Mouse (Mus musculus) forebrain, postnatal 0 days (tissue): ENCODE results near the gene Susd4. TPM values are rescaled to one million over a fixed set of nuclear protein-coding genes. Genes with fewer than 3 reads are reported as not detected.

ENCODE experiments used
- ATAC-seq: fragments of 200-750 bp; cut with Nextera tagmentation; 2 replicates; pipeline ENCODE4 v1.8.0; 2017; ENCODE audit warnings: mild to moderate bottlenecking, moderate library complexity
- DNase-seq: peaks from one replicate; pipeline ENCODE4 v3.0.0-alpha.2; 2015
- H3K27ac ChIP-seq: fragments of 300-500 bp; sonication (generic); 2 replicates; pipeline ENCODE4 v1.5.1; 2014; ENCODE audit warnings: low read depth, mild to moderate bottlenecking, antibody characterized with exemption, low read length, moderate library complexity, mixed read lengths
- H3K27me3 ChIP-seq: fragments of 300-500 bp; sonication (generic); 2 replicates; pipeline ENCODE4 v1.6.1; 2014; ENCODE audit warnings: mild to moderate bottlenecking, low read length, mixed read lengths; ENCODE audit not compliant: insufficient read depth
- H3K36me3 ChIP-seq: fragments of 300-500 bp; sonication (generic); 2 replicates; pipeline ENCODE4 v1.6.1; 2014; ENCODE audit warnings: mild to moderate bottlenecking, moderate library complexity; ENCODE audit not compliant: insufficient read depth
- H3K4me1 ChIP-seq: fragments of 300-500 bp; sonication (generic); 2 replicates; pipeline ENCODE4 v1.6.1; 2014; ENCODE audit warnings: antibody characterized with exemption; ENCODE audit not compliant: insufficient read depth
- H3K4me2 ChIP-seq: fragments of 300-500 bp; sonication (generic); 2 replicates; pipeline ENCODE4 v1.6.1; 2014; ENCODE audit warnings: low read depth, mild to moderate bottlenecking, moderate library complexity
- H3K4me3 ChIP-seq: fragments of 300-500 bp; sonication (generic); 2 replicates; pipeline ENCODE4 v1.5.1; 2014; ENCODE audit warnings: low read depth, low read length, mixed read lengths
- H3K9ac ChIP-seq: fragments of 300-500 bp; sonication (generic); 2 replicates; pipeline ENCODE4 v1.6.1; 2014; ENCODE audit warnings: mild to moderate bottlenecking
- H3K9me3 ChIP-seq: fragments of 300-500 bp; sonication (generic); 2 replicates; pipeline ENCODE4 v1.6.1; 2016; ENCODE audit warnings: low read length
- CTCF ChIP-seq: sonication (generic); IDR thresholded peaks from 2 replicates; pipeline ENCODE4 v1.5.1; 2016; ENCODE audit warnings: antibody characterized with exemption, control low read depth, low read depth
- WGBS: fragments of 180-500 bp; shearing (Covaris S2); extraction: QIAGEN DNeasy Blood & Tissue Kit; methylation state at CpG from one replicate; pipeline ENCODE4 v1.1.7; 2014; 5-methylcytosine and 5-hydroxymethylcytosine counted together
- polyA plus RNA-seq: library from polyadenylated mRNA; unstranded; fragments of >200 nt; fragmentation: Nextera tagmentation; extraction: Ambion mirVana; gene quantifications from 2 replicates; pipeline ENCODE4 v1.2.1, GENCODE M21; 2015
- total RNA-seq: library from RNA; depleted of rRNA; stranded (reverse); fragments of >200 nt; gene quantifications from 2 replicates; pipeline ENCODE4 v1.2.3, GENCODE M21; 2014

Susd4 gene
- total and polyA plus RNA-seq, 2 experiments from 2014 or later, result 55.4 to 65.4 TPM

GRCm38 (mm10) chr1:182909596-182909995 is 145.9 kb downstream of the Susd4 start:
- no peak for TF ChIP-seq CTCF
- no peak overlapping the region for H3K4me3 ChIP-seq
- H3K4me1 ChIP-seq, result 0 out of 2 replicates have a peak, but pooled peaks cover 3% of the 10 kb centered on the region
- no peaks in the 10 kb centered on the region for H3K9me3 ChIP-seq
- no peaks in the 10 kb centered on the region for H3K36me3 ChIP-seq
- no peak for DNase-seq
- H3K4me2 ChIP-seq, result no peak overlapping the region
- 81% methylated on average over 5 of the region's 5 CpGs for WGBS
- H3K27ac ChIP-seq, result no peak overlapping the region
- no peak overlapping the region for H3K9ac ChIP-seq
- no peaks in the 10 kb centered on the region for H3K27me3 ChIP-seq
- ATAC-seq, result no peak

- TF ChIP-seq CTCF, result no peak
- no peak overlapping the region for H3K4me2 ChIP-seq
- ATAC-seq (no peak), DNase-seq (no peak)
- no peak overlapping the region for H3K9ac ChIP-seq
- no peaks in the 10 kb centered on the region for H3K36me3 ChIP-seq
- 43% methylated on average over 2 of the region's 2 CpGs for WGBS
- H3K9me3 ChIP-seq, result no peaks in the 10 kb centered on the region
- no peak overlapping the region for H3K4me3 ChIP-seq
- 0 out of 2 replicates have a peak, but pooled peaks cover 3% of the 10 kb centered on the region for H3K4me1 ChIP-seq
- no peaks in the 10 kb centered on the region for H3K27me3 ChIP-seq
- no peak overlapping the region for H3K27ac ChIP-seq
These were observed 148.9 kb downstream of the Susd4 start for GRCm38 (mm10) chr1:182912591-182912990.

- Histone ChIP-seq H3K4me2 (no peak overlapping the region), H3K4me1 (0 out of 2 replicates have a peak, but pooled peaks cover 5% of the 10 kb centered on the region), H3K27me3 (no peaks in the 10 kb centered on the region), H3K4me3 (no peak overlapping the region), H3K9ac (no peak overlapping the region), H3K36me3 (no peaks in the 10 kb centered on the region), H3K27ac (no peak overlapping the region), H3K9me3 (no peaks in the 10 kb centered on the region)
- 87% methylated on average over 4 of the region's 4 CpGs for WGBS
- DNase-seq, result no peak
- TF ChIP-seq CTCF, result no peak
- no peak for ATAC-seq
These were observed 150.7 kb downstream of the Susd4 start for GRCm38 (mm10) chr1:182914121-182914908.

GRCm38 (mm10) chr1:182916166-182916565 is 152.5 kb downstream of the Susd4 start:
- no peak for DNase-seq
- Histone ChIP-seq H3K4me3 (no peak overlapping the region), H3K4me2 (no peak overlapping the region), H3K9ac (no peak overlapping the region), H3K4me1 (0 out of 2 replicates have a peak, but pooled peaks cover 5% of the 10 kb centered on the region), H3K36me3 (no peaks in the 10 kb centered on the region), H3K27me3 (no peaks in the 10 kb centered on the region), H3K27ac (no peak overlapping the region), H3K9me3 (no peaks in the 10 kb centered on the region)
- no peak for TF ChIP-seq CTCF
- WGBS, result 97% methylated on average over 5 of the region's 5 CpGs
- no peak for ATAC-seq

- no peak for TF ChIP-seq CTCF
- Histone ChIP-seq H3K4me2 (no peak overlapping the region), H3K9me3 (no peaks in the 10 kb centered on the region), H3K4me3 (no peak overlapping the region), H3K4me1 (0 out of 2 replicates have a peak, but pooled peaks cover 5% of the 10 kb centered on the region), H3K9ac (no peak overlapping the region), H3K27me3 (no peaks in the 10 kb centered on the region), H3K27ac (no peak overlapping the region), H3K36me3 (no peaks in the 10 kb centered on the region)
- WGBS, result 29% methylated on average over 8 of the region's 8 CpGs
- no peak for DNase-seq
- ATAC-seq, result peak; percentile 79
These were observed 155.2 kb downstream of the Susd4 start for GRCm38 (mm10) chr1:182918718-182919346.

GRCm38 (mm10) chr1:182922824-182923223 is 159.2 kb downstream of the Susd4 start:
- 0 out of 2 replicates have a peak, but pooled peaks cover 5% of the 10 kb centered on the region for H3K4me1 ChIP-seq

GRCm38 (mm10) chr1:182926465-182926864 is 162.8 kb downstream of the Susd4 start:
- H3K27me3 ChIP-seq, result no peaks in the 10 kb centered on the region
- DNase-seq (no peak), ATAC-seq (no peak)
- no peak for TF ChIP-seq CTCF
- H3K9me3 ChIP-seq, result no peaks in the 10 kb centered on the region
- no peak overlapping the region for H3K4me2 ChIP-seq
- H3K4me1 ChIP-seq, result no peaks in the 10 kb centered on the region
- no peak overlapping the region for H3K27ac ChIP-seq
- H3K4me3 ChIP-seq, result no peak overlapping the region
- H3K9ac ChIP-seq, result no peak overlapping the region
- no peaks in the 10 kb centered on the region for H3K36me3 ChIP-seq
- WGBS, result 90% methylated on average over 6 of the region's 6 CpGs

More at GRCm38 (mm10) chr1:182922824-182923223, 159.2 kb downstream of the Susd4 start:
- TF ChIP-seq CTCF, result no peak
- H3K4me2 ChIP-seq, result no peak overlapping the region
- no peaks in the 10 kb centered on the region for H3K36me3 ChIP-seq
- no peaks in the 10 kb centered on the region for H3K27me3 ChIP-seq
- no peak for ATAC-seq
- WGBS, result 49% methylated on average over 4 of the region's 4 CpGs
- H3K27ac ChIP-seq, result no peak overlapping the region
- no peak for DNase-seq
- no peaks in the 10 kb centered on the region for H3K9me3 ChIP-seq
- H3K4me3 ChIP-seq, result no peak overlapping the region
- H3K9ac ChIP-seq, result no peak overlapping the region
